Mouse (Mus musculus) hindbrain, embryonic 13.5 days (tissue): ENCODE results near the gene Sdcbp2. TPM values are rescaled to one million over a fixed set of nuclear protein-coding genes. Genes with fewer than 3 reads are reported as not detected.

ENCODE experiments used
- ATAC-seq: fragments of 200-750 bp; cut with Nextera tagmentation; 2 replicates; pipeline ENCODE4 v1.8.0; 2017; ENCODE audit warnings: moderate TSS enrichment; ENCODE audit not compliant: low FRiP score
- H3K27ac ChIP-seq: fragments of 300-500 bp; sonication (generic); 2 replicates; pipeline ENCODE4 v1.5.1; 2015; ENCODE audit warnings: inconsistent platforms, mild to moderate bottlenecking, moderate library complexity
- H3K27me3 ChIP-seq: fragments of 300-500 bp; sonication (generic); 2 replicates; pipeline ENCODE4 v1.6.1; 2015; ENCODE audit warnings: mild to moderate bottlenecking, inconsistent platforms
- H3K36me3 ChIP-seq: fragments of 300-500 bp; sonication (generic); 2 replicates; pipeline ENCODE4 v1.6.1; 2015; ENCODE audit warnings: mild to moderate bottlenecking, inconsistent platforms
- H3K4me1 ChIP-seq: fragments of 300-500 bp; sonication (generic); replicated peaks from 2 replicates; pipeline ENCODE4 v1.6.1; 2015; ENCODE audit warnings: inconsistent platforms
- H3K4me2 ChIP-seq: fragments of 300-500 bp; sonication (generic); 2 replicates; pipeline ENCODE4 v1.6.1; 2015; ENCODE audit warnings: inconsistent platforms, mild to moderate bottlenecking, moderate library complexity
- H3K4me3 ChIP-seq: fragments of 300-500 bp; sonication (generic); 2 replicates; pipeline ENCODE4 v1.5.1; 2015; ENCODE audit warnings: mild to moderate bottlenecking, inconsistent platforms
- H3K9ac ChIP-seq: fragments of 300-500 bp; sonication (generic); 2 replicates; pipeline ENCODE4 v1.6.1; 2015; ENCODE audit warnings: mild to moderate bottlenecking, inconsistent platforms
- H3K9me3 ChIP-seq: fragments of 300-500 bp; sonication (generic); 2 replicates; pipeline ENCODE4 v1.6.1; 2016; ENCODE audit warnings: inconsistent platforms
- WGBS: fragments of 180-500 bp; shearing (Covaris S2); methylation state at CpG from one replicate; pipeline ENCODE4 v1.1.7; 2015; 5-methylcytosine and 5-hydroxymethylcytosine counted together
- polyA plus RNA-seq: library from polyadenylated mRNA; unstranded; fragments of >200 nt; fragmentation: Nextera tagmentation; extraction: Ambion mirVana; gene quantifications from 2 replicates; pipeline ENCODE4 v1.2.1, GENCODE M21; 2015

The Sdcbp2 gene
- polyA plus RNA-seq, result 0.54 and 0.90 TPM in 2 replicates

GRCm38 (mm10) chr2:151571873-151572700 is at the start of gene Sdcbp2:
TSS of gene Sdcbp2 (plus strand) at chr2:151572622.
- 76% methylated on average over 17 of the region's 17 CpGs for WGBS
- H3K36me3 ChIP-seq, result no peaks in the 10 kb centered on the region
- H3K4me2 ChIP-seq, result no peak within 1 kb of the TSS
- no peak within 1 kb of the TSS for H3K4me3 ChIP-seq
- H3K9ac ChIP-seq, result no peak within 1 kb of the TSS
- H3K9me3 ChIP-seq, result no peaks in the 10 kb centered on the region
- no peaks in the 10 kb centered on the region for H3K27me3 ChIP-seq
- ATAC-seq, result no peak
- H3K4me1 ChIP-seq, result peaks cover 14% of the 10 kb centered on the region
- H3K27ac ChIP-seq, result no peak within 1 kb of the TSS

- Histone ChIP-seq H3K27me3 (no peaks in the 10 kb centered on the region), H3K36me3 (peaks cover 34% of the 10 kb centered on the region), H3K4me1 (no peaks in the 10 kb centered on the region), H3K9ac (no peak overlapping the region), H3K9me3 (no peaks in the 10 kb centered on the region), H3K27ac (no peak overlapping the region), H3K4me2 (no peak overlapping the region), H3K4me3 (no peak overlapping the region)
- 78% methylated on average over 4 of the region's 4 CpGs for WGBS
- no peak for ATAC-seq
These were observed 47.9 kb upstream of the Sdcbp2 start for GRCm38 (mm10) chr2:151524324-151525041.

- 78% methylated on average over 2 of the region's 2 CpGs for WGBS
- Histone ChIP-seq H3K9ac (no peak overlapping the region), H3K27ac (no peak overlapping the region), H3K4me2 (no peak overlapping the region), H3K27me3 (no peaks in the 10 kb centered on the region), H3K9me3 (no peaks in the 10 kb centered on the region), H3K4me1 (no peaks in the 10 kb centered on the region), H3K4me3 (no peak overlapping the region), H3K36me3 (peaks cover 23% of the 10 kb centered on the region)
- no peak for ATAC-seq
These were observed 46.9 kb upstream of the Sdcbp2 start for GRCm38 (mm10) chr2:151525520-151525919.

- no peak for ATAC-seq
- Histone ChIP-seq H3K27ac (no peak overlapping the region), H3K27me3 (no peaks in the 10 kb centered on the region), H3K4me2 (no peak overlapping the region), H3K4me3 (no peak overlapping the region), H3K36me3 (peaks cover 12% of the 10 kb centered on the region), H3K9me3 (no peaks in the 10 kb centered on the region), H3K9ac (no peak overlapping the region), H3K4me1 (no peaks in the 10 kb centered on the region)
- 93% methylated on average over 1 of the region's 1 CpGs for WGBS
These were observed 44.4 kb upstream of the Sdcbp2 start for GRCm38 (mm10) chr2:151528066-151528465.

- peaks cover 12% of the 10 kb centered on the region for H3K36me3 ChIP-seq
- H3K27ac ChIP-seq, result no peak overlapping the region
These were observed 43.3 kb upstream of the Sdcbp2 start for GRCm38 (mm10) chr2:151529169-151529568.

GRCm38 (mm10) chr2:151530378-151531230 is 41.8 kb upstream of the Sdcbp2 start:
- Histone ChIP-seq H3K4me3 (no peak overlapping the region), H3K4me2 (no peak overlapping the region), H3K36me3 (peaks cover 12% of the 10 kb centered on the region), H3K27me3 (no peaks in the 10 kb centered on the region), H3K27ac (no peak overlapping the region), H3K4me1 (no peaks in the 10 kb centered on the region), H3K9me3 (no peaks in the 10 kb centered on the region), H3K9ac (no peak overlapping the region)
- WGBS, result 65% methylated on average over 8 of the region's 8 CpGs
- 0 out of 2 replicates have a peak, but pooled peaks have one; percentile 29 for ATAC-seq

More at GRCm38 (mm10) chr2:151529169-151529568, 43.3 kb upstream of the Sdcbp2 start:
- Histone ChIP-seq H3K9ac (no peak overlapping the region), H3K4me1 (no peaks in the 10 kb centered on the region), H3K9me3 (no peaks in the 10 kb centered on the region), H3K27me3 (no peaks in the 10 kb centered on the region), H3K4me3 (no peak overlapping the region), H3K4me2 (no peak overlapping the region)
- no peak for ATAC-seq

- no peak overlapping the region for H3K27ac ChIP-seq
- WGBS, result 89% methylated on average over 6 of the region's 6 CpGs
- H3K4me3 ChIP-seq, result no peak overlapping the region
- no peak overlapping the region for H3K4me2 ChIP-seq
- no peak for ATAC-seq
- no peaks in the 10 kb centered on the region for H3K9me3 ChIP-seq
- H3K36me3 ChIP-seq, result no peaks in the 10 kb centered on the region
- H3K27me3 ChIP-seq, result no peaks in the 10 kb centered on the region
- no peak overlapping the region for H3K9ac ChIP-seq
- 0 out of 2 replicates have a peak, but pooled peaks cover 5% of the 10 kb centered on the region for H3K4me1 ChIP-seq
These were observed 38.8 kb upstream of the Sdcbp2 start for GRCm38 (mm10) chr2:151533632-151534031.

GRCm38 (mm10) chr2:151535961-151536617 is 36.3 kb upstream of the Sdcbp2 start:
- Histone ChIP-seq H3K9me3 (no peaks in the 10 kb centered on the region), H3K4me3 (no peak overlapping the region), H3K27ac (peak overlapping the region; percentile 30; the same call in 1 of the 2 replicates), H3K4me1 (0 out of 2 replicates have a peak, but pooled peaks cover 5% of the 10 kb centered on the region), H3K36me3 (no peaks in the 10 kb centered on the region), H3K27me3 (no peaks in the 10 kb centered on the region), H3K4me2 (no peak overlapping the region), H3K9ac (no peak overlapping the region)
- 59% methylated on average over 1 of the region's 1 CpGs for WGBS
- ATAC-seq, result 0 out of 2 replicates have a peak, but pooled peaks have one; percentile 14

- H3K4me1 ChIP-seq, result peaks cover 9% of the 10 kb centered on the region
- H3K4me3 ChIP-seq, result no peak overlapping the region
- 78% methylated on average over 5 of the region's 5 CpGs for WGBS
- no peak overlapping the region for H3K27ac ChIP-seq
- no peaks in the 10 kb centered on the region for H3K27me3 ChIP-seq
- no peak overlapping the region for H3K4me2 ChIP-seq
- no peak overlapping the region for H3K9ac ChIP-seq
- no peaks in the 10 kb centered on the region for H3K9me3 ChIP-seq
- no peaks in the 10 kb centered on the region for H3K36me3 ChIP-seq
- no peak for ATAC-seq
These were observed 35.8 kb upstream of the Sdcbp2 start for GRCm38 (mm10) chr2:151536618-151536974.

GRCm38 (mm10) chr2:151538646-151539045 is 33.8 kb upstream of the Sdcbp2 start:
- no peak overlapping the region for H3K27ac ChIP-seq
- 62% methylated on average over 4 of the region's 4 CpGs for WGBS
- no peak overlapping the region for H3K4me2 ChIP-seq
- H3K9ac ChIP-seq, result no peak overlapping the region
- H3K4me3 ChIP-seq, result no peak overlapping the region
- ATAC-seq, result no peak
- H3K27me3 ChIP-seq, result no peaks in the 10 kb centered on the region
- H3K9me3 ChIP-seq, result no peaks in the 10 kb centered on the region
- H3K36me3 ChIP-seq, result no peaks in the 10 kb centered on the region
- H3K4me1 ChIP-seq, result peaks cover 17% of the 10 kb centered on the region

- Histone ChIP-seq H3K27me3 (no peaks in the 10 kb centered on the region), H3K4me1 (peaks cover 47% of the 10 kb centered on the region), H3K9ac (peak within 1 kb of the TSS; percentile 98), H3K9me3 (no peaks in the 10 kb centered on the region), H3K36me3 (peaks cover 30% of the 10 kb centered on the region), H3K4me3 (peak within 1 kb of the TSS; percentile 97), H3K27ac (peak within 1 kb of the TSS; percentile 93), H3K4me2 (peak within 1 kb of the TSS; percentile 82)
- WGBS, result under 1% methylated on average over 73 of the region's 93 CpGs
- peak; percentile 96 for ATAC-seq
These were observed 29.9 kb upstream of the Sdcbp2 start, which contains the start of gene Fkbp1a for GRCm38 (mm10) chr2:151542323-151543062. TSS of gene Fkbp1a (plus strand) at chr2:151542483.
